7 mouse cellular contexts compared by ENCODE assay signal in the genomic region with DNA sequence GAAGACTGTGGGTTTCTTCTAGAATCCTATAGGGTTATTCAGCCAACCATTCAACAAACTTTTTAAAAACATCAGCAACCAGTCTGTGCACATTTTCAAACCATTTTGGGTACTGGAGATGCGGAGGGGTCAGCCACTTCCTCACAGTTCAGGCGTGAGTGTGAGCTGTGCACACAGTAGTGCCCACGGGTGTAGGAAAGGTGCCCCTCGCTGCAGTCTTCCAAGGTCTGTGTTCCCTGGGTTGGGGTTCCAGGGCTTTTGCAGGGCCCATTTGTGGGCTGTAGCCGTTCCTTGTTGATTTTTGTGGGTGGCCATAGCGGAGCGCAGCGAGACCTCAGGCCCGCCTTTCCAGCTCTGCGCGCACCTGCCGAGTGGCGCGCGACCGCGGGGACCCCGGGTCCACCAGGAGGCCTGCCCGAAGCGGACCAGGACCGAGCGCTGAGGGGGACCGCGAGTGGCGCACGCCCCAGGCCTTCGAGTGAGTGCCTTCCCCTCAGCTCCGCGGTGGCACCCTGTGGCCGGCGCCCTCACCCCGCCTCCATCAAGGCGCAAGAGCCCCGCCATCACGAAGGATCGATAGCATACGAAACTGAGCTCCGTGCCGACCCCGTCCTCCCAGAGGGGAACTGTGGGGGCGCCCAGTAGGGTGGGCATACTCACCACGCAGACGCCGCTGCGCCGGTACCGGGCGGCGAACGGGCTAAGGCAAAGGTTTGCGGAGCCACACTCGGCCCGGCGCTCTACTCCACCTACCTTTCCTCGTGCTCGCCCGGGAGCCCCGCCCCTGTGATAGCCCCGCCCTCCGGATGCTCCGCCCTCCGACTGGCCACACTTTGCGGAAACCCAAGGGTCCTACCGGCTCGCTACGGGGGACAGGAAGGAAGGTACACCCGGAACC. TPM values are rescaled to one million over a fixed set of nuclear protein-coding genes. Genes with fewer than 3 reads are reported as not detected.
DNase-seq lines count a peak whose midpoint lies in the region; ATAC-seq and TF ChIP-seq lines count a peak whose summit lies in the region.

A gene (minus strand): TSS at position 780 of the 898 bp plus-strand sequence.

- peak within 1 kb of the TSS; percentile 76 for H3K27ac ChIP-seq in embryonic facial prominence, embryonic 10.5 days (replicated peaks)
- H3K27ac ChIP-seq in intestine, postnatal 0 days (ENCODE audit: low read depth, low read length) = peak within 1 kb of the TSS; percentile 75; the same call in 1 of the 2 replicates
- peak within 1 kb of the TSS; percentile 72 for H3K27ac ChIP-seq in midbrain, embryonic 10.5 days (replicated peaks)

- H3K9ac ChIP-seq in intestine, postnatal 0 days (ENCODE audit: low read depth, low read length) = peak within 1 kb of the TSS; percentile 60

- peaks cover 20% of the 10 kb centered on the region for H3K27me3 ChIP-seq in embryonic facial prominence, embryonic 10.5 days (replicated peaks; ENCODE audit: low read depth, poor library complexity, severe bottlenecking)
- H3K27me3 ChIP-seq in intestine, postnatal 0 days (replicated peaks; ENCODE audit: control insufficient read depth, insufficient read depth, low read length) = no peaks in the 10 kb centered on the region
- H3K27me3 ChIP-seq in midbrain, embryonic 10.5 days (ENCODE audit: low read depth, poor library complexity, severe bottlenecking) = peaks cover 20% of the 10 kb centered on the region

- DNase-seq in adrenal gland, postnatal 10 days = peak; percentile 96
- peak; percentile 92 for DNase-seq in embryonic facial prominence, embryonic 10.5 days (ENCODE audit: low spot score)
- DNase-seq in left cerebral cortex, postnatal 36 days (ENCODE audit: low spot score in 2 of 2) = peak; percentile 77 to 81
- DNase-seq in midbrain, embryonic 10.5 days (ENCODE audit: low spot score) = peak; percentile 88
- DNase-seq in right cerebral cortex, postnatal 4 days = peak; percentile 75

- peak; percentile 66 for ATAC-seq in granulocyte monocyte progenitor cell, adult 5-6 weeks (replicated peaks; ENCODE audit: poor library complexity, severe bottlenecking)
- ATAC-seq in intestine, postnatal 0 days = peak; percentile 87

- H3K9me3 ChIP-seq in embryonic facial prominence, embryonic 10.5 days = no peaks in the 10 kb centered on the region
- no peaks in the 10 kb centered on the region for H3K9me3 ChIP-seq in intestine, postnatal 0 days (ENCODE audit: control insufficient read depth)
- no peaks in the 10 kb centered on the region; the same call in 1 of the 2 replicates for H3K9me3 ChIP-seq in midbrain, embryonic 10.5 days (replicated peaks)

- peak within 1 kb of the TSS; percentile 83 for H3K4me3 ChIP-seq in embryonic facial prominence, embryonic 10.5 days
- peak within 1 kb of the TSS; percentile 65 for H3K4me3 ChIP-seq in intestine, postnatal 0 days (ENCODE audit: low read depth, low read length)
- peak within 1 kb of the TSS; percentile 72 for H3K4me3 ChIP-seq in midbrain, embryonic 10.5 days

- H3K4me2 ChIP-seq in intestine, postnatal 0 days (replicated peaks; ENCODE audit: low read depth) = peak within 1 kb of the TSS; percentile 97

- WGBS in embryonic facial prominence, embryonic 10.5 days = 1% methylated on average over 67 of the region's 67 CpGs
- 2% methylated on average over 67 of the region's 67 CpGs for WGBS in intestine, postnatal 0 days
- 1% methylated on average over 67 of the region's 67 CpGs for WGBS in midbrain, embryonic 10.5 days

- intact Hi-C loops in left cerebral cortex, postnatal 36 days (cut with DNase I) = no loop called here

- TF ChIP-seq CTCF in intestine, postnatal 0 days (IDR thresholded peaks at IDR 0.05; ENCODE audit: low read depth) = no peak

- no peaks in the 10 kb centered on the region for H3K36me3 ChIP-seq in embryonic facial prominence, embryonic 10.5 days (replicated peaks)
- H3K36me3 ChIP-seq in intestine, postnatal 0 days (ENCODE audit: control insufficient read depth, insufficient read depth) = no peaks in the 10 kb centered on the region
- H3K36me3 ChIP-seq in midbrain, embryonic 10.5 days = no peaks in the 10 kb centered on the region

- H3K4me1 ChIP-seq in embryonic facial prominence, embryonic 10.5 days = peaks cover 34% of the 10 kb centered on the region
- 0 out of 2 replicates have a peak, but pooled peaks cover 3% of the 10 kb centered on the region for H3K4me1 ChIP-seq in intestine, postnatal 0 days (replicated peaks; ENCODE audit: control insufficient read depth, insufficient read depth, low read length)
- H3K4me1 ChIP-seq in midbrain, embryonic 10.5 days = peaks cover 19% of the 10 kb centered on the region

RNA-seq across cellular contexts. Expression of the gene that starts here (rescaled TPM):
- total RNA-seq in adrenal gland, postnatal 10 days (2021) = 1 to 10 TPM; 6.4 to 7.0 TPM
- polyA plus RNA-seq in embryonic facial prominence, embryonic 10.5 days (2016; fragmentation: Nextera tagmentation; extraction: Ambion mirVana) = 16.8 and 19.4 TPM in 2 replicates
- 90.9 and 98.7 TPM in 2 replicates for total RNA-seq in granulocyte monocyte progenitor cell, adult 5-6 weeks (2014; fragmentation: Nextera tagmentation)
- total RNA-seq in granulocyte monocyte progenitor cell, adult 5-6 weeks (2017) = 64.6 and 66.4 TPM in 2 replicates
- 24.8 and 28.6 TPM in 2 replicates for polyA plus RNA-seq in intestine, postnatal 0 days (2015; fragmentation: Nextera tagmentation; extraction: Ambion mirVana)
- total RNA-seq in left cerebral cortex, postnatal 36 days (2021) = 10 to 100 TPM in 1 of 2 experiments, 1 to 10 TPM in 1; 10.0 to 12.4 TPM
- 15.4 and 16.6 TPM in 2 replicates for polyA plus RNA-seq in midbrain, embryonic 10.5 days (2016; fragmentation: Nextera tagmentation; extraction: Ambion mirVana)

Comparison
In these comparisons a context has a peak if more than half of its experiments do, and no peak if none do; other contexts are left out.
1. Peak in every context shown above with its lines: DNase-seq, ATAC-seq, H3K4me3 ChIP-seq and H3K27ac ChIP-seq.
2. RNA of the gene that starts here (total RNA-seq): 64.6 to 98.7 TPM in granulocyte monocyte progenitor cell, adult 5-6 weeks; 10.0 to 12.4 TPM in left cerebral cortex, postnatal 36 days and 6.4 to 7.0 TPM in adrenal gland, postnatal 10 days; every median in the first group is over 4 times any median in the second.